Mouse (Mus musculus) Patski (cell line): ENCODE results near the gene Ldlr. TPM values are rescaled to one million over a fixed set of nuclear protein-coding genes. Genes with fewer than 3 reads are reported as not detected.

ENCODE experiments used
- ATAC-seq: fragments of 100-300 bp; one replicate; pipeline ENCODE4 v1.8.0; 2021
- CTCF ChIA-PET: fragments of 350-600 bp; sonication (Branson Sonifier 250); formaldehyde crosslinking; loops from one replicate; lab custom pipeline; 2022; ENCODE audit warnings: inconsistent platforms; lab: Charles Lee
- POLR2A ChIA-PET: fragments of 350-600 bp; sonication (Branson Sonifier 250); formaldehyde crosslinking; loops from one replicate; lab custom pipeline; 2022; ENCODE audit warnings: antibody characterized with exemption, inconsistent platforms; lab: Charles Lee
- DNase-seq: peaks from one replicate; pipeline ENCODE4 v3.0.0-alpha.2; 2011; ENCODE audit warnings: low read depth, low spot score
- H3K27me3 ChIP-seq: fragments of 371-371 bp; one replicate; pipeline ENCODE4 v1.5.1; 2021
- CTCF ChIP-seq: fragments of 100-300 bp; IDR thresholded peaks from one replicate; pipeline ENCODE4 v1.5.1; 2021
- in situ Hi-C: fragments of 300-500 bp; cut with MboI; formaldehyde crosslinking; loops from 3 replicates; pipeline ENCODE4 v1.11.1; 2018; ENCODE audit warnings: low pct_unique_long_range_greater_than_20kb, mixed read lengths
- polyA plus RNA-seq: library from polyadenylated mRNA; unstranded; gene quantifications from one replicate; pipeline ENCODE4 v1.2.3, GENCODE M21; 2021

Gene Ldlr
- polyA plus RNA-seq, 1 experiment from 2014 or later = 38.4 TPM

- DNase-seq (no peak), ATAC-seq (peak; percentile 93)
- ChIA-PET POLR2A (interaction anchor here (0.9 to 1.6 kb wide), 3 partner anchors 10 to 24 kb away, joined by 3 read pairs; no protein-coding TSS in a partner anchor), CTCF (interaction anchor here (0.9 kb wide), 1 partner anchor 45 kb away, joined by 3 read pairs; no protein-coding TSS in a partner anchor)
- no peaks in the 10 kb centered on the region for H3K27me3 ChIP-seq
- no peak for TF ChIP-seq CTCF
- in situ Hi-C loops = no loop called here
Observed at GRCm38 (mm10) chr9:21724147-21724536, 859 bp downstream of the Ldlr start.

GRCm38 (mm10) chr9:21725224-21726121 lies 2.2 kb downstream of the Ldlr start:
- POLR2A ChIA-PET = no interaction called here
- CTCF ChIA-PET = interaction anchor here (0.6 kb wide), 1 partner anchor 87 kb away, joined by 3 read pairs; no protein-coding TSS in a partner anchor
- DNase-seq (no peak), ATAC-seq (no peak)
- in situ Hi-C loops = no loop called here
- H3K27me3 ChIP-seq = no peaks in the 10 kb centered on the region
- TF ChIP-seq CTCF = no peak

- in situ Hi-C loops = no loop called here
- ChIA-PET POLR2A (interaction anchor here (0.6 kb wide), 1 partner anchor 55 kb away, joined by 3 read pairs; no protein-coding TSS in a partner anchor), CTCF (interaction anchor here (0.6 kb wide), 1 partner anchor 88 kb away, joined by 3 read pairs; no protein-coding TSS in a partner anchor)
- ATAC-seq (no peak), DNase-seq (no peak)
- H3K27me3 ChIP-seq = no peaks in the 10 kb centered on the region
- no peak for TF ChIP-seq CTCF
Observed at GRCm38 (mm10) chr9:21726218-21726975, 3.1 kb downstream of the Ldlr start.

- H3K27me3 ChIP-seq = no peaks in the 10 kb centered on the region
- POLR2A ChIA-PET = no interaction called here
- CTCF ChIA-PET = no interaction called here
- TF ChIP-seq CTCF = no peak
- in situ Hi-C loops = no loop called here
- DNase-seq (no peak), ATAC-seq (no peak)
Observed at GRCm38 (mm10) chr9:21728261-21728832, 5.1 kb downstream of the Ldlr start.

- ChIA-PET CTCF (no interaction called here), POLR2A (no interaction called here)
- ATAC-seq (peak; percentile 92), DNase-seq (no peak)
- no peak for TF ChIP-seq CTCF
- no peaks in the 10 kb centered on the region for H3K27me3 ChIP-seq
- in situ Hi-C loops = no loop called here
Observed at GRCm38 (mm10) chr9:21729264-21729663, 6.0 kb downstream of the Ldlr start.

- ChIA-PET CTCF (no interaction called here), POLR2A (no interaction called here)
- ATAC-seq = no peak
- no peak for DNase-seq
- in situ Hi-C loops = no loop called here
- no peak for TF ChIP-seq CTCF
- H3K27me3 ChIP-seq = no peaks in the 10 kb centered on the region
Observed at GRCm38 (mm10) chr9:21732288-21732687, 9.0 kb downstream of the Ldlr start.

- H3K27me3 ChIP-seq = no peaks in the 10 kb centered on the region
- no peak for ATAC-seq
- no peak for TF ChIP-seq CTCF
- in situ Hi-C loops = no loop called here
- no peak for DNase-seq
- ChIA-PET POLR2A (no interaction called here), CTCF (no interaction called here)
Observed at GRCm38 (mm10) chr9:21733446-21733845, 10.2 kb downstream of the Ldlr start.

- CTCF ChIA-PET = no interaction called here
- TF ChIP-seq CTCF = no peak
- POLR2A ChIA-PET = interaction anchor here (0.5 kb wide), 1 partner anchor 10 kb away, joined by 3 read pairs; the partner anchor contains the start of gene Ldlr
Observed at GRCm38 (mm10) chr9:21733989-21734388, 10.7 kb downstream of the Ldlr start.

GRCm38 (mm10) chr9:21735126-21735525 lies 11.8 kb downstream of the Ldlr start:
- ATAC-seq (no peak), DNase-seq (no peak)
- TF ChIP-seq CTCF = no peak
- in situ Hi-C loops = no loop called here
- ChIA-PET CTCF (interaction anchor here (1.3 kb wide), 1 partner anchor 12 kb away, joined by 4 read pairs; no protein-coding TSS in a partner anchor), POLR2A (interaction anchor here (0.6 kb wide), 1 partner anchor 13 kb away, joined by 5 read pairs; no protein-coding TSS in a partner anchor)
- H3K27me3 ChIP-seq = no peaks in the 10 kb centered on the region

More at GRCm38 (mm10) chr9:21733989-21734388, 10.7 kb downstream of the Ldlr start:
- no peak for ATAC-seq
- DNase-seq = no peak
- in situ Hi-C loops = no loop called here
- H3K27me3 ChIP-seq = no peaks in the 10 kb centered on the region

GRCm38 (mm10) chr9:21736580-21736979 lies 13.3 kb downstream of the Ldlr start:
- in situ Hi-C loops = no loop called here
- ChIA-PET POLR2A (no interaction called here), CTCF (interaction anchor here (1.3 to 1.7 kb wide), 2 partner anchors 11 to 52 kb away, joined by 4 to 5 read pairs; no protein-coding TSS in a partner anchor)
- peak; percentile 37 for ATAC-seq
- H3K27me3 ChIP-seq = no peaks in the 10 kb centered on the region
- no peak for TF ChIP-seq CTCF
- DNase-seq = no peak
